Mouse (Mus musculus) C2C12 (cell line): ENCODE results near the gene Hpgd.

Experiments used
- CEBPB ChIP-seq: IDR thresholded peaks from one replicate; pipeline ENCODE4 v1.6.1; 2011; ENCODE audit warnings: low read depth, mild to moderate bottlenecking, control low read depth, moderate library complexity
- CTCF ChIP-seq: IDR thresholded peaks from one replicate; pipeline ENCODE4 v1.5.1; 2011; ENCODE audit not compliant: control insufficient read depth, insufficient read depth, insufficient read length
- MAX ChIP-seq: IDR thresholded peaks from one replicate; pipeline ENCODE4 v1.6.1; 2011; ENCODE audit warnings: mild to moderate bottlenecking, control low read depth
- MYOD1 ChIP-seq: IDR thresholded peaks from one replicate; pipeline ENCODE4 v1.6.1; 2011; ENCODE audit warnings: low read depth; ENCODE audit not compliant: control insufficient read depth, insufficient read length
- USF1 ChIP-seq: IDR thresholded peaks from one replicate; pipeline ENCODE4 v1.6.1; 2011; ENCODE audit warnings: low read depth, mild to moderate bottlenecking, control low read depth, moderate library complexity

DNA sequence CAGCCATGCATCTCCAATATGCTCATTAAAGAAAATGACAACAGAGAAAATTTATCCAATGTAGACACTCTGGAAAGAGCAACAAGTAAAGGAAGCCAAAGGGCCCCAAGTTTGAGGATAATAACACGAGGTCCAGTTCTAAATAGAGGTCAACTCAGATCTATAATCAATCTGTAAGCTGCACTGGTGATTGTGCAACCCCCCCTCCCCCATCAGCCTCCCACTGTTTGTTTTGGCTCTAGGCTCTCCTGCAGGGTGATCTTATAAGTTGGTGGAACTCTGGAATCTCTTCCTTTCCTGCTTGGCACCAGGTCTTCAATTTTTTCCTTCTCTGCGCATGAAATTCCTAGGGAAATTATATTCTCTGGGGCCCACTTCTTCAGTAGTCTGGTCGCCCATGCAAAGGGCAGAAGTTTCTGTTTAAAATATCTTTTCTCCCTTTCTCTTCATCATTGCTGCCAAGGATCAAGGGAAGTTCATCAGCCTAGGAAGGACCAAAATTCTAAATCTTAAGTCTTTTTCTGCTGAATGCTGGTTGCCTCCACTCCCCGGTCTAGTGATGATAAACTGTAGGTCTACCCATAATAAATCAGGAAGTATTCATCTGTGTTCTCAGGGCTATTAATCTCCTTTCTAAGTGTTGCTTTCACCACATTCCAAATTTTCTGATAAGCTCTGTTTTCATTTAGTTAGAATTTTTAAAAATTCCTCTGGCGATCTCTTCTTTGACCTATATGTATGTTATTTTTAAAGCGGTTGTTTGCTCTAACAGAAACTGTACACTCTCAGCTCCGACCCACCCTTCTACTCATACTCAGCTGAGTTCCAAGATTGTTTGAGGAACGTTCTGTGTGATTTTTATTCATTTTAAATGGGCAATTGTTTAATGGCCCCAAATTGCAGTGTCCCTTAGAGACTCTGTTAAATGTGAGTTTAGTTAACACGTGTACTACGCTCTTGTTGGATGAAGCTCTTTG is 24.4 kb upstream of the Hpgd start:
- TF ChIP-seq CTCF (no peak), MYOD1 (no peak), USF1 (no peak), CEBPB (peak; percentile 59), MAX (no peak)
